Mouse (Mus musculus) layer of hippocampus, postnatal 36 days (tissue): ENCODE results near the gene Vmn2r24. TPM values are rescaled to one million over a fixed set of nuclear protein-coding genes. Genes with fewer than 3 reads are reported as not detected.
"Not testable (repeated sequence)": the region's sequence is repeated elsewhere in the genome, so short reads cannot be mapped to it uniquely, and the experiment has no call there.

Experiments
- DNase-seq, 2 experiments: peaks; one replicate each; pipeline ENCODE4 v3.0.0; 2022
- total RNA-seq, 2 experiments: library from RNA; stranded (reverse); gene quantifications; 2 replicates each; pipeline ENCODE4 v1.2.3; 2021

The Vmn2r24 gene
- not detected for total RNA-seq

- DNase-seq: no peak
Observed at GRCm38 (mm10) chr6:123778579-123778978, at the start of gene Vmn2r24. TSS of gene Vmn2r24 (plus strand) at chr6:123778879.

GRCm38 (mm10) chr6:123770031-123770430 lies 8.6 kb upstream of the Vmn2r24 start:
- DNase-seq: no peak

GRCm38 (mm10) chr6:123784857-123785256 lies 6.2 kb downstream of the Vmn2r24 start:
- DNase-seq: no peak

- DNase-seq: no peak
Observed at GRCm38 (mm10) chr6:123793746-123794145, 15.1 kb downstream of the Vmn2r24 start.

GRCm38 (mm10) chr6:123810291-123810690 lies 31.6 kb downstream of the Vmn2r24 start:
- not testable (repeated sequence) for DNase-seq

GRCm38 (mm10) chr6:123819951-123820350 lies 41.3 kb downstream of the Vmn2r24 start:
- no peak for DNase-seq

- DNase-seq: not testable (repeated sequence)
Observed at GRCm38 (mm10) chr6:123853363-123853762, 74.7 kb downstream of the Vmn2r24 start, which contains the start of gene Vmn2r25. TSS of gene Vmn2r25 (minus strand) at chr6:123853463.

Other genes with a start within 250 kb of the Vmn2r24 start
- not detected for gene Vmn2r21, start 245.5 kb upstream of the Vmn2r24 start, total RNA-seq
- gene Vmn2r22, start 128.2 kb upstream of the Vmn2r24 start, total RNA-seq: not detected
- gene Vmn2r23, start 76.2 kb upstream of the Vmn2r24 start, total RNA-seq: not detected
- not detected for gene Vmn2r25, start 74.6 kb downstream of the Vmn2r24 start, total RNA-seq
- gene Vmn2r26, start 245.7 kb downstream of the Vmn2r24 start, total RNA-seq: not detected